Comparison of ENCODE assay signal across 43 mouse cellular contexts in genomic region chr10:75822443-75822842, GRCm38 (mm10). TPM values are rescaled to one million over a fixed set of nuclear protein-coding genes. Genes with fewer than 3 reads are reported as not detected.
"Had no signal": no experiment of that assay in that cellular context is flagged by ENCODE, and none has a peak within 500 bp of the region (broad histone marks: within the 10 kb centered on the region; RNA-seq: fewer than 3 reads in every experiment).

Gstt4 (minus strand) TSS chr10:75822543.

- H3K27ac ChIP-seq: heart, embryonic 10.5 days; heart, embryonic 13.5 days; heart, embryonic 15.5 days; hindbrain, embryonic 10.5 days; hindbrain, embryonic 12.5 days; hindbrain, embryonic 13.5 days; hindbrain, embryonic 14.5 days; hindbrain, embryonic 15.5 days; hindbrain, postnatal 0 days; intestine, embryonic 15.5 days; kidney, embryonic 15.5 days; kidney, postnatal 0 days; layer of hippocampus, adult 2 months had no signal

- H3K36me3 ChIP-seq: heart, embryonic 10.5 days; heart, embryonic 12.5 days; heart, embryonic 13.5 days; heart, embryonic 15.5 days; hindbrain, embryonic 10.5 days; hindbrain, embryonic 12.5 days; hindbrain, embryonic 13.5 days; hindbrain, embryonic 15.5 days; intestine, embryonic 15.5 days; kidney, embryonic 15.5 days had no signal

- H3K4me3 ChIP-seq: heart, embryonic 10.5 days; heart, embryonic 12.5 days; heart, embryonic 13.5 days; heart, embryonic 15.5 days; hindbrain, embryonic 10.5 days; hindbrain, embryonic 12.5 days; hindbrain, embryonic 13.5 days; hindbrain, embryonic 15.5 days; intestine, embryonic 15.5 days; kidney, embryonic 15.5 days; layer of hippocampus, adult 2 months had no signal

- H3K4me1 ChIP-seq: heart, embryonic 10.5 days; hindbrain, embryonic 10.5 days; hindbrain, embryonic 12.5 days; hindbrain, embryonic 13.5 days; hindbrain, embryonic 15.5 days; intestine, embryonic 15.5 days had no signal

- H3K27me3 ChIP-seq: heart, embryonic 12.5 days; hindbrain, embryonic 12.5 days; hindbrain, embryonic 13.5 days; hindbrain, embryonic 15.5 days; intestine, embryonic 15.5 days; kidney, embryonic 15.5 days had no signal

- DNase-seq: heart, postnatal 10 days; heart, postnatal 14 days; heart, postnatal 36 days; heart, postnatal 4 days; kidney, adult 11 months; kidney, adult 18-20 months; kidney, adult 2 months; kidney, adult 8-10 months; kidney, adult 9 months; kidney, postnatal 10 days; kidney, postnatal 14 days; kidney, postnatal 25 days; kidney, postnatal 36 days; kidney, postnatal 4 days; layer of hippocampus, adult 9-11 months; layer of hippocampus, postnatal 36 days had no signal

RNA-seq across cellular contexts. Expression of gene Gstt4, which starts in this region (rescaled TPM):
- polyA plus RNA-seq: heart, embryonic 10.5 days; heart, embryonic 11.5 days; heart, embryonic 12.5 days; heart, embryonic 13.5 days; heart, embryonic 14.5 days; heart, embryonic 15.5 days; heart, embryonic 16.5 days; heart, postnatal 0 days; hindbrain, embryonic 10.5 days; hindbrain, embryonic 11.5 days; hindbrain, embryonic 12.5 days; hindbrain, embryonic 13.5 days; hindbrain, embryonic 14.5 days; hindbrain, embryonic 15.5 days; hindbrain, embryonic 16.5 days; hindbrain, postnatal 0 days; inflammation-experienced regulatory T-cells, adult 6 months; intestine, embryonic 14.5 days; intestine, embryonic 15.5 days; intestine, embryonic 16.5 days; intestine, postnatal 0 days; kidney, embryonic 14.5 days; kidney, embryonic 15.5 days; kidney, embryonic 16.5 days; kidney, postnatal 0 days; large intestine, adult 2 months had no signal
